Mouse (Mus musculus): ENCODE data around the gene Gdf3. TPM values are rescaled to one million over a fixed set of nuclear protein-coding genes. Genes with fewer than 3 reads are reported as not detected.
A peak's percentile ranks its signal among the peaks of the same experiment; 100 is the strongest.
"Not testable (repeated sequence)": the region's sequence is repeated elsewhere in the genome, so short reads cannot be mapped to it uniquely, and the experiment has no call there.

Gdf3 gene
- 0.05 and 0.06 TPM in 2 replicates for polyA plus RNA-seq (2012; rRNA removed)

- Histone ChIP-seq H3K4me3 (ENCODE audit: control insufficient read depth, low read depth, low read length) (no peak within 1 kb of the TSS), H3K4me1 (ENCODE audit: control insufficient read depth, insufficient read depth, low read length) (peaks cover 9% of the 10 kb centered on the region), H3K27ac (ENCODE audit: control insufficient read depth, insufficient read depth, low read depth, low read length) (no peak within 1 kb of the TSS), H3K27me3 (ENCODE audit: control insufficient read depth, insufficient read depth, low read length) (no peaks in the 10 kb centered on the region), H3K36me3 (ENCODE audit: control insufficient read depth, insufficient read depth, low read length) (no peaks in the 10 kb centered on the region)
- TF ChIP-seq CTCF (IDR thresholded peaks at IDR 0.05; ENCODE audit: control insufficient read depth, insufficient read depth, insufficient replicate concordance, low read depth, low read length), result no peak
- TF ChIP-seq POLR2A (IDR thresholded peaks at IDR 0.05; ENCODE audit: control insufficient read depth, low read depth, low read length), result no peak
Measured at GRCm38 (mm10) chr6:122609771-122610170, at the start of gene Gdf3. TSS of gene Gdf3 (minus strand) at chr6:122610087.

- H3K27me3 ChIP-seq (ENCODE audit: control insufficient read depth, insufficient read depth, low read length), result no peaks in the 10 kb centered on the region
- no peak for TF ChIP-seq CTCF (IDR thresholded peaks at IDR 0.05; ENCODE audit: control insufficient read depth, insufficient read depth, insufficient replicate concordance, low read depth, low read length)
- TF ChIP-seq POLR2A (IDR thresholded peaks at IDR 0.05; ENCODE audit: control insufficient read depth, low read depth, low read length), result no peak
- H3K4me1 ChIP-seq (ENCODE audit: control insufficient read depth, insufficient read depth, low read length), result peaks cover 2% of the 10 kb centered on the region; the same call in 1 of the 2 replicates
- H3K27ac ChIP-seq (ENCODE audit: control insufficient read depth, insufficient read depth, low read depth, low read length), result no peak overlapping the region
- H3K36me3 ChIP-seq (ENCODE audit: control insufficient read depth, insufficient read depth, low read length), result no peaks in the 10 kb centered on the region
- no peak overlapping the region for H3K4me3 ChIP-seq (ENCODE audit: control insufficient read depth, low read depth, low read length)
Measured at GRCm38 (mm10) chr6:122659567-122659966, 49.7 kb upstream of the Gdf3 start.

- H3K27ac ChIP-seq (ENCODE audit: control insufficient read depth, insufficient read depth, low read depth, low read length), result no peak overlapping the region
- no peak for TF ChIP-seq CTCF (IDR thresholded peaks at IDR 0.05; ENCODE audit: control insufficient read depth, insufficient read depth, insufficient replicate concordance, low read depth, low read length)
- no peak overlapping the region for H3K4me3 ChIP-seq (ENCODE audit: control insufficient read depth, low read depth, low read length)
- H3K36me3 ChIP-seq (ENCODE audit: control insufficient read depth, insufficient read depth, low read length), result no peaks in the 10 kb centered on the region
- H3K4me1 ChIP-seq (ENCODE audit: control insufficient read depth, insufficient read depth, low read length), result no peaks in the 10 kb centered on the region; the same call in 1 of the 2 replicates
- H3K27me3 ChIP-seq (ENCODE audit: control insufficient read depth, insufficient read depth, low read length), result no peaks in the 10 kb centered on the region
Measured at GRCm38 (mm10) chr6:122657630-122658029, 47.7 kb upstream of the Gdf3 start.

- Histone ChIP-seq H3K27me3 (ENCODE audit: control insufficient read depth, insufficient read depth, low read length) (no peaks in the 10 kb centered on the region), H3K4me3 (ENCODE audit: control insufficient read depth, low read depth, low read length) (no peak overlapping the region), H3K36me3 (ENCODE audit: control insufficient read depth, insufficient read depth, low read length) (no peaks in the 10 kb centered on the region), H3K4me1 (ENCODE audit: control insufficient read depth, insufficient read depth, low read length) (peaks cover 4% of the 10 kb centered on the region), H3K27ac (ENCODE audit: control insufficient read depth, insufficient read depth, low read depth, low read length) (no peak overlapping the region)
- TF ChIP-seq CTCF (IDR thresholded peaks at IDR 0.05; ENCODE audit: control insufficient read depth, insufficient read depth, insufficient replicate concordance, low read depth, low read length), result no peak
- TF ChIP-seq POLR2A (IDR thresholded peaks at IDR 0.05; ENCODE audit: control insufficient read depth, low read depth, low read length), result no peak
Measured at GRCm38 (mm10) chr6:122654301-122654700, 44.4 kb upstream of the Gdf3 start.

GRCm38 (mm10) chr6:122650398-122650980 lies 40.6 kb upstream of the Gdf3 start:
- Histone ChIP-seq H3K27me3 (ENCODE audit: control insufficient read depth, insufficient read depth, low read length) (no peaks in the 10 kb centered on the region), H3K36me3 (ENCODE audit: control insufficient read depth, insufficient read depth, low read length) (no peaks in the 10 kb centered on the region), H3K4me1 (ENCODE audit: control insufficient read depth, insufficient read depth, low read length) (peaks cover 4% of the 10 kb centered on the region), H3K27ac (ENCODE audit: control insufficient read depth, insufficient read depth, low read depth, low read length) (no peak overlapping the region), H3K4me3 (ENCODE audit: control insufficient read depth, low read depth, low read length) (no peak overlapping the region)
- no peak for TF ChIP-seq POLR2A (IDR thresholded peaks at IDR 0.05; ENCODE audit: control insufficient read depth, low read depth, low read length)
- no peak for TF ChIP-seq CTCF (IDR thresholded peaks at IDR 0.05; ENCODE audit: control insufficient read depth, insufficient read depth, insufficient replicate concordance, low read depth, low read length)

GRCm38 (mm10) chr6:122649903-122650302 lies 40.0 kb upstream of the Gdf3 start:
- Histone ChIP-seq H3K27me3 (ENCODE audit: control insufficient read depth, insufficient read depth, low read length) (no peaks in the 10 kb centered on the region), H3K36me3 (ENCODE audit: control insufficient read depth, insufficient read depth, low read length) (no peaks in the 10 kb centered on the region), H3K27ac (ENCODE audit: control insufficient read depth, insufficient read depth, low read depth, low read length) (no peak overlapping the region), H3K4me3 (ENCODE audit: control insufficient read depth, low read depth, low read length) (no peak overlapping the region), H3K4me1 (ENCODE audit: control insufficient read depth, insufficient read depth, low read length) (peaks cover 4% of the 10 kb centered on the region)
- peak; percentile 72; the same call in 1 of the 2 replicates for TF ChIP-seq CTCF (IDR thresholded peaks at IDR 0.05; ENCODE audit: control insufficient read depth, insufficient read depth, insufficient replicate concordance, low read depth, low read length)
- no peak for TF ChIP-seq POLR2A (IDR thresholded peaks at IDR 0.05; ENCODE audit: control insufficient read depth, low read depth, low read length)

GRCm38 (mm10) chr6:122644196-122644595 lies 34.3 kb upstream of the Gdf3 start:
- H3K27me3 ChIP-seq (ENCODE audit: control insufficient read depth, insufficient read depth, low read length); H3K36me3 ChIP-seq (ENCODE audit: control insufficient read depth, insufficient read depth, low read length); H3K4me1 ChIP-seq (ENCODE audit: control insufficient read depth, insufficient read depth, low read length); H3K27ac ChIP-seq (ENCODE audit: control insufficient read depth, insufficient read depth, low read depth, low read length); H3K4me3 ChIP-seq (ENCODE audit: control insufficient read depth, low read depth, low read length): not testable (repeated sequence)

GRCm38 (mm10) chr6:122637566-122637965 lies 27.7 kb upstream of the Gdf3 start:
- not testable (repeated sequence) for H3K36me3 ChIP-seq (ENCODE audit: control insufficient read depth, insufficient read depth, low read length); H3K4me1 ChIP-seq (ENCODE audit: control insufficient read depth, insufficient read depth, low read length); H3K4me3 ChIP-seq (ENCODE audit: control insufficient read depth, low read depth, low read length); H3K27ac ChIP-seq (ENCODE audit: control insufficient read depth, insufficient read depth, low read depth, low read length); H3K27me3 ChIP-seq (ENCODE audit: control insufficient read depth, insufficient read depth, low read length)
